Mouse (Mus musculus) embryonic fibroblast, embryonic 13.5 days (primary cell): ENCODE results near the gene Prokr2.

Source experiments
- CTCF ChIP-seq: IDR thresholded peaks from 2 replicates; pipeline ENCODE4 v1.5.1; 2011; ENCODE audit warnings: mild to moderate bottlenecking, control low read depth, low read length, moderate library complexity, borderline replicate concordance; ENCODE audit not compliant: insufficient read depth
- POLR2A ChIP-seq: IDR thresholded peaks from 2 replicates; pipeline ENCODE4 v1.6.1; 2011; ENCODE audit warnings: low read depth, mild to moderate bottlenecking, control low read depth, low read length, moderate library complexity

- TF ChIP-seq POLR2A (no peak), CTCF (no peak)
Measured at GRCm38 (mm10) chr2:132382308-132382707, 2.9 kb downstream of the Prokr2 start.
